Mouse (Mus musculus) cortical plate, adult 2 months (tissue): ENCODE data around the gene Cmip.

Source experiments
- CTCF ChIP-seq: fragments of 200-500 bp; IDR thresholded peaks from 2 replicates; pipeline ENCODE4 v1.5.1; 2011; ENCODE audit warnings: mild to moderate bottlenecking, control low read depth, low read length; ENCODE audit not compliant: insufficient read depth; ENCODE audit errors: extremely low read depth
- POLR2A ChIP-seq: fragments of 200-500 bp; IDR thresholded peaks from 2 replicates; pipeline ENCODE4 v1.6.1; 2011; ENCODE audit warnings: mild to moderate bottlenecking, low read length, control low read depth; ENCODE audit not compliant: insufficient read depth; ENCODE audit errors: extremely low read depth

DNA sequence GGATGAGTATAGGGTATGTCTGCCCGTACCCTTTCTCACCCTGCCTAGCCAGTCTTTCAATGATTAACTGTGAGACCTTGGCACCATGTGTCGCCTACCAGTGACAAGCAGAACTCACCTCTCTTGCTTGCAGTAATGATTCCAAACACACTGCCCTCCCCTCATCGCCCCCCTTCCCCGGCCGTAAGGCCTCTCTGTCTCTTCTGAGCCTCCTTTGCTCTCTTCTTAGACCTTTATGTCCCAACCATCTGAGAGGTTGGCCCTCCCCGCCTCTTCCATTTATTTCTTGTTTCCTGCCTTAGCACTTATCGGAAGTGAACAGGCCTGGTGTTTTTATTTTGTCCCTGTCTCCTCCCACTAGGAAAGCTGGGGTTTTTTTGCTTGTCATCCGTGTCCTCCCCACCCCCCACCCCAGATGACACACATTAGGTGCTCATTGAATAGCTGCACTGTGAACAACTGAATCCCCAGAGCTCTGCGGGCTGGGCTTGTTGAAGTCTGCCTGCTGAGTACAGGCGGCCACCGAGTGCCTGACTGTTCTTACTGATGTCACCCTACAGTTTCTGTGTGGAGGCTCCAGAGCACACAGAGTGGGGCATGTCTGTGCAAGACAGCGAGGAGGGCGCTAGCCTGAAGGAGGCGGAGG is 78.0 kb downstream of the Cmip start:
- TF ChIP-seq CTCF (no peak), POLR2A (no peak)
